Mouse (Mus musculus): ENCODE measurements around the gene C1qc.

C1qc gene

DNA sequence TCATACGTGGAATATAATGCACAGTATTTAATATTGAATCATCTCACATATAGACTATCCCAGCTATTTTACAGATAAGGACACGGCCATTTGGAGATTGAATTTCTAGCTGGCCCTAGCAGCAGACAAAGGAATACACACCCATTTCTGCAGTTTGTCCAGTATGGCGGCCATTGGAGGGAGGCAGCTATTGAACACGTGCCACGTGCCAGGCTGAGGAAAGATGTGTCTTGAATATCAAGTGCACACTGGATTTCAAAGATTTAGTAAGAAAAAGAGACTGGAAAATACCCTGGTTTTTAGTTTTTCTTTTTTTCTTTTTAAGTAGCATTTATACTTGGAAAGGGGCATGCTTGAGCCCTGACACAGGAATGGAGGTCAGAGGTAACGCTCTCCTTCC is 45.7 kb downstream of the C1qc start:
- DNase-seq, result no peak

DNA sequence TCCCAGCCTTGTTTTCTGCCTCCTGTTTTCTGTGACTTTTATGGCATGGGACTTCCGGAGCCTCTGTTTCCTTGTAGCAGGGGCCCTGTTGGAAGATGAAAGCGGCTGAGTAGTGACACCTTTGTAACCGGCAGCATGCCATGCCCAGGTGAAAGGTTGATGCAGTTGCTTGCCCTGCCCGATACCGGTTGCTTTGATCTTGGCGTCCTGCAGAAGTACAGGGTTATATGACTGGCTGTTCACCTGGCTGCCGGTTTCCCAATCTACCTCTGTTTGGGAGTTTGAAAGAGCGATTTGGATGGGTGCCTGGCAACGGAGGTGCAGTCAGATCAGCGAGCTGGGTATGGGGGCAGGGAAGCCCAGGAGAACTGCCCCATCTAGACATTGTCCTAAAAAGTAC is 50.1 kb downstream of the C1qc start:
- DNase-seq, result no peak

DNA sequence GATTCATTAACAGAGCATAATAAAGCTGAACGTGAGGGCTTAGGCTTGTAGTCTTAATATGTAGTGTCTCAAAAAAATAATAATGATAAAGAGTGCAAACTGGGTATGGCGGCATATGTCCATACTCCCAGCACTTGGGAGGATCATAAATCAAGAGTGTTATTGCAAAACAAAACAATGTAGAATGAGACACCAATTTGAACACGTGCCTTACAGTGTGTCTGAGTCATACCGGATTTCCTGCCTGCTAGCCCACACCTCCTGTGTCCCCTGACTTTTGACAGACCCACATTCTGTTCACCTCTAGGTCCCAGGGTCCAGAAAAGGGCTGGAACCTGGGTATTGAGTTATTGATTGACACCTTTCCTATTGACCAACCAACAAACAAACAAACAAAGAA is 50.8 kb downstream of the C1qc start:
- DNase-seq, result no peak

DNA sequence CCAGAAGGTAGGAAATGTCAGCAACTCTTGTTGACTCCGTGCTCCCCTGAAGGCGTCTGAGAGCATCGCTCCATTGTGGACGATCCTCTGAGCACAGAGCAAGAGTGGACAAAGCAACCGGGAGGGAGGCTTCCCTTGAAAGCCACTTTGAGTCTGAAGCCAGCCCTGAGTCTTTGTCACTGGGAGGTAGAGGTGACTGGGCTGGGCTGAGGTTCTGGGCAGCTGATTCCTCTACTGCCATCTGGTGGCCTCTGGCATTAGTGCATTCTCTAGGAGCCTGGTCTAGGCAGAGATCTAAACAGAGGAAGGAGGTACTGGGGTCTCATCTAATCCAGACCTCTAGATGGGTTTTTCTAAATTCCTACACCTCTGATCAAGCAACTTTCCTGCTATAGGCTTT is 51.8 kb downstream of the C1qc start:
- DNase-seq, result peak; percentile 89
